Mouse (Mus musculus): ENCODE measurements around the gene Tedc1.

DNA sequence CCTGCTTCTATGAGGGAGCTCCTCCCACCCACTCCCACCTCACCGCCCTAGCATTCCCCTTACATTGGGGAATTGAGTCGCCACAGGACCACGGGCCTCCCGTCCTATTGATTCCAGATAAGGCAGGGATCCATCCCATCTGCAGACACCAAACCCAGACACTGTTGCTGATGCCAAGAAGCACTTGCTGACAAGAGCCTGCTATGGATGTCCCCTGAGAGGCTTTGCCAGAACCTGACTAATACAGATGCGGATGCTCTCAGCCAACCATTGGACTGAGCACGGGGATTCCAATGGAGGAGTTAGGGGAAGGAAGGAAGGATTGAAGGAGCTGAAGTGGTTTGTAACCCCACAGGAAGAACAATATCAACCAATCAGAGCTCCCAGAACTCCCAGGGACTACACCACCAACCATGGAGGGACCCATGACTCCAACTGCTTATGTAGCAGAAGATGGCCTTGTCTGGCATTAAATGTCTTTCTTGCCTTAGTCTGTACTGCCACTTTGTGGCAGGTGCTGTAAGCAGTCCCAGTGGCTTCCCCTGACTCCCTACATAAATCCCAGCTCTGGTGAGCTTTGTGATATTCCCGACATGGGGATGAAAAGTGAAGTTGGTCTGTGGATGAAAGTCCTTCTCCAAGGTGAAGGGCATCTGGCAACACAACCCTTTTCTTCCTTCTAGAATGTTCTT, 49.2 kb downstream of the Tedc1 start:
- TF ChIP-seq POLR2A (IDR thresholded peaks at IDR 0.05; ENCODE audit: low read depth, low read length) (no peak), CTCF (IDR thresholded peaks at IDR 0.05; ENCODE audit: borderline replicate concordance, insufficient read depth, low read length) (no peak)
